Mouse (Mus musculus) hindbrain, embryonic 16.5 days (tissue): ENCODE measurements around the gene Gm49450. TPM values are rescaled to one million over a fixed set of nuclear protein-coding genes. Genes with fewer than 3 reads are reported as not detected.

ENCODE experiments used
- ATAC-seq: fragments of 200-750 bp; cut with Nextera tagmentation; 2 replicates; pipeline ENCODE4 v1.8.0; 2017; ENCODE audit warnings: moderate TSS enrichment, moderate library complexity
- H3K27ac ChIP-seq: fragments of 300-500 bp; sonication (generic); 2 replicates; pipeline ENCODE4 v1.5.1; 2014; ENCODE audit warnings: low read depth, mild to moderate bottlenecking, control low read depth, low read length, moderate library complexity
- H3K27me3 ChIP-seq: fragments of 300-500 bp; sonication (generic); replicated peaks from 2 replicates; pipeline ENCODE4 v1.6.1; 2014; ENCODE audit warnings: low read length; ENCODE audit not compliant: control insufficient read depth, insufficient read depth
- H3K36me3 ChIP-seq: fragments of 300-500 bp; sonication (generic); 2 replicates; pipeline ENCODE4 v1.6.1; 2014; ENCODE audit warnings: mild to moderate bottlenecking, low read length, moderate library complexity, mixed read lengths; ENCODE audit not compliant: control insufficient read depth, insufficient read depth
- H3K4me1 ChIP-seq: fragments of 300-500 bp; sonication (generic); 2 replicates; pipeline ENCODE4 v1.6.1; 2014; ENCODE audit warnings: low read depth, low read length; ENCODE audit not compliant: control insufficient read depth, insufficient read depth
- H3K4me2 ChIP-seq: fragments of 300-500 bp; sonication (generic); 2 replicates; pipeline ENCODE4 v1.6.1; 2014; ENCODE audit warnings: mild to moderate bottlenecking, low read length, control low read depth, moderate library complexity
- H3K4me3 ChIP-seq: fragments of 300-500 bp; sonication (generic); 2 replicates; pipeline ENCODE4 v1.5.1; 2014; ENCODE audit warnings: mild to moderate bottlenecking, low read length, control low read depth, moderate library complexity
- H3K9ac ChIP-seq: fragments of 300-500 bp; sonication (generic); 2 replicates; pipeline ENCODE4 v1.6.1; 2014; ENCODE audit warnings: low read depth, mild to moderate bottlenecking, control low read depth, low read length, moderate library complexity
- H3K9me3 ChIP-seq: fragments of 300-500 bp; sonication (generic); 2 replicates; pipeline ENCODE4 v1.6.1; 2014; ENCODE audit warnings: mild to moderate bottlenecking, low read length, moderate library complexity; ENCODE audit not compliant: control insufficient read depth
- WGBS: fragments of 180-500 bp; shearing (Covaris S2); extraction: QIAGEN DNeasy Blood & Tissue Kit; methylation state at CpG from one replicate; pipeline ENCODE4 v1.1.7; 2014; 5-methylcytosine and 5-hydroxymethylcytosine counted together
- polyA plus RNA-seq: library from polyadenylated mRNA; unstranded; fragments of >200 nt; fragmentation: Nextera tagmentation; extraction: Ambion mirVana; gene quantifications from 2 replicates; pipeline ENCODE4 v1.2.1, GENCODE M21; 2015

Gene Gm49450
- polyA plus RNA-seq, 1 experiment from 2014 or later = not detected

GRCm38 (mm10) chr15:98897928-98898800 is 55.2 kb downstream of the Gm49450 start, which contains the start of gene Dhh:
Dhh (minus strand) TSS chr15:98898540.
- Histone ChIP-seq H3K9me3 (no peaks in the 10 kb centered on the region), H3K9ac (0 out of 2 replicates have a peak within 1 kb of the TSS, but pooled peaks have one; percentile 33), H3K27ac (no peak within 1 kb of the TSS), H3K36me3 (0 out of 2 replicates have a peak, but pooled peaks cover under 1% of the 10 kb centered on the region), H3K4me1 (peaks cover 33% of the 10 kb centered on the region), H3K4me3 (peak within 1 kb of the TSS; percentile 25), H3K27me3 (peaks cover 49% of the 10 kb centered on the region), H3K4me2 (peak within 1 kb of the TSS; percentile 46)
- no peak for ATAC-seq
- 1% methylated on average over 40 of the region's 41 CpGs for WGBS

GRCm38 (mm10) chr15:98897495-98897894 is 55.9 kb downstream of the Gm49450 start:
- Histone ChIP-seq H3K4me1 (peaks cover 33% of the 10 kb centered on the region), H3K9ac (no peak overlapping the region), H3K36me3 (no peaks in the 10 kb centered on the region), H3K4me3 (no peak overlapping the region; the same call in 1 of the 2 replicates), H3K9me3 (no peaks in the 10 kb centered on the region), H3K27me3 (peaks cover 56% of the 10 kb centered on the region), H3K4me2 (peak overlapping the region; percentile 46), H3K27ac (no peak overlapping the region)
- WGBS = 2% methylated on average over 10 of the region's 10 CpGs
- ATAC-seq = no peak

GRCm38 (mm10) chr15:98895635-98896589 is 57.4 kb downstream of the Gm49450 start:
- H3K4me2 ChIP-seq = peak overlapping the region; percentile 100
- peaks cover 60% of the 10 kb centered on the region for H3K27me3 ChIP-seq
- H3K9ac ChIP-seq = peak overlapping the region; percentile 49
- ATAC-seq = 0 out of 2 replicates have a peak, but pooled peaks have one; percentile 13
- 3% methylated on average over 39 of the region's 41 CpGs for WGBS
- no peaks in the 10 kb centered on the region for H3K9me3 ChIP-seq
- no peaks in the 10 kb centered on the region for H3K36me3 ChIP-seq
- H3K4me1 ChIP-seq = peaks cover 33% of the 10 kb centered on the region
- peak overlapping the region; percentile 34 for H3K4me3 ChIP-seq
- H3K27ac ChIP-seq = no peak overlapping the region

- WGBS = 3% methylated on average over 38 of the region's 38 CpGs
- no peaks in the 10 kb centered on the region for H3K9me3 ChIP-seq
- no peak overlapping the region for H3K27ac ChIP-seq
- H3K27me3 ChIP-seq = peaks cover 62% of the 10 kb centered on the region
- H3K36me3 ChIP-seq = no peaks in the 10 kb centered on the region
- H3K4me2 ChIP-seq = peak overlapping the region; percentile 100
- peak overlapping the region; percentile 49 for H3K9ac ChIP-seq
- ATAC-seq = peak; percentile 6; the same call in 1 of the 2 replicates
- peak overlapping the region; percentile 56 for H3K4me3 ChIP-seq
- peaks cover 33% of the 10 kb centered on the region for H3K4me1 ChIP-seq
Measured at GRCm38 (mm10) chr15:98894746-98895634, 58.4 kb downstream of the Gm49450 start.

GRCm38 (mm10) chr15:98893940-98894745 is 59.2 kb downstream of the Gm49450 start, which contains the start of gene Rhebl1:
Rhebl1 (minus strand) TSS chr15:98894540.
- Histone ChIP-seq H3K9me3 (no peaks in the 10 kb centered on the region), H3K9ac (peak within 1 kb of the TSS; percentile 62), H3K27ac (no peak within 1 kb of the TSS), H3K4me1 (peaks cover 33% of the 10 kb centered on the region), H3K27me3 (peaks cover 60% of the 10 kb centered on the region), H3K36me3 (no peaks in the 10 kb centered on the region), H3K4me3 (peak within 1 kb of the TSS; percentile 56), H3K4me2 (peak within 1 kb of the TSS; percentile 100)
- 0 out of 2 replicates have a peak, but pooled peaks have one; percentile 51 for ATAC-seq
- under 1% methylated on average over 68 of the region's 77 CpGs for WGBS

GRCm38 (mm10) chr15:98893036-98893435 is 60.3 kb downstream of the Gm49450 start:
- Histone ChIP-seq H3K4me2 (no peak overlapping the region), H3K27ac (no peak overlapping the region), H3K27me3 (peaks cover 52% of the 10 kb centered on the region), H3K9me3 (no peaks in the 10 kb centered on the region), H3K36me3 (no peaks in the 10 kb centered on the region), H3K4me3 (no peak overlapping the region), H3K4me1 (peaks cover 28% of the 10 kb centered on the region), H3K9ac (no peak overlapping the region)
- ATAC-seq = no peak
- WGBS = 50% methylated on average over 4 of the region's 4 CpGs

- Histone ChIP-seq H3K4me3 (no peak overlapping the region), H3K27me3 (peaks cover 45% of the 10 kb centered on the region), H3K36me3 (no peaks in the 10 kb centered on the region), H3K9me3 (no peaks in the 10 kb centered on the region), H3K4me2 (no peak overlapping the region), H3K27ac (no peak overlapping the region), H3K9ac (no peak overlapping the region), H3K4me1 (peaks cover 25% of the 10 kb centered on the region)
- WGBS = 41% methylated on average over 6 of the region's 6 CpGs
- peak; percentile 68; the same call in 1 of the 2 replicates for ATAC-seq
Measured at GRCm38 (mm10) chr15:98891907-98892606, 61.3 kb downstream of the Gm49450 start.
